Mouse (Mus musculus) gastrocnemius, postnatal 14 days (tissue): ENCODE measurements at regions not wholly inside any gene's neighbourhood (a gene's known extent, or its start where the extent isn't known, plus 50 kb on each side); places are given as distances from the start of the nearest gene placed in this dataset.

ENCODE experiments used
- DNase-seq: peaks from one replicate; pipeline ENCODE4 v3.0.0; 2021; ENCODE audit warnings: mixed read lengths
- intact Hi-C: fragments of 180-260 bp; cut with DNase I; formaldehyde crosslinking; loops from one replicate; pipeline ENCODE4 v1.15.1; 2025; ENCODE audit warnings: low total_unique reads

DNA sequence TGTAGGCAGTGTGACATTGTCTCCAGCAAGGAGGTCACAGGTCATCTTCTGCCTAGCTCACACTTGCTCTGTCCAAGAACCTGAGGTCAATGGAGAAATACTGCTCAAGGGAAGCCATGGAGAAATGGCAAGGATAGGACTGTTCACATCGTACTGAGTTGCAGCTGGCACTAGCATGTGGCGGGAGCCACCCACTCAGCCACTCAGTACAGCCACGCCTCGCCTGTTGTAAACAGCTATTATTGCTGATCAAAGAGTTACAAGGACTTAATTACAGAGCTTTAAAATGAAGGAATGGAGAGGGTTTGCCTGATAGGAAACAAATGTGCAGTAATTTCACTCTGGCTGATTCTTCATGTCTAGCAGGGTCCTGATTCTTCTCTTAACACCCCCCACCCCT lies 64.8 kb downstream of the Dll1 start:
- DNase-seq: no peak
- intact Hi-C loops: no loop called here

DNA sequence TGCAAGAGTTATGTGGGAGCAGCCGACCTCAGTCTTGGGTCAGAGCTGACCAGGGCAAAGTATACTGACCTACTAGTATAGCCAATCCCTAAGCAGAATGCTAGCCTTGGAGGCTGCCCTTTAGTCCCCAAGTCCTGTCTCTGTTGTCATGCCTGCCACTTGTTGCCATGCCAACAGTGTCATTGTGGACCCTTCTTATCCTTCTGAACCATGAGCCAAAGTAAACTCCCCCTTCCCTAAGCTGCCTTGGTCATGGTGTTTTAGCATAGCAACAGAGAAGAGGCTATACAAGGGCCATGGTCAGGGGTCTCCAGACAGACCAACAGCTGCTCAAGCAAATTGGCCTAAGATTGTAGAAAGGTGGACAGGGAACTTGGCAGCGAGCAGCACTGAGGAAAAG lies 66.2 kb downstream of the Dll1 start:
- no peak for DNase-seq
- intact Hi-C loops: no loop called here

DNA sequence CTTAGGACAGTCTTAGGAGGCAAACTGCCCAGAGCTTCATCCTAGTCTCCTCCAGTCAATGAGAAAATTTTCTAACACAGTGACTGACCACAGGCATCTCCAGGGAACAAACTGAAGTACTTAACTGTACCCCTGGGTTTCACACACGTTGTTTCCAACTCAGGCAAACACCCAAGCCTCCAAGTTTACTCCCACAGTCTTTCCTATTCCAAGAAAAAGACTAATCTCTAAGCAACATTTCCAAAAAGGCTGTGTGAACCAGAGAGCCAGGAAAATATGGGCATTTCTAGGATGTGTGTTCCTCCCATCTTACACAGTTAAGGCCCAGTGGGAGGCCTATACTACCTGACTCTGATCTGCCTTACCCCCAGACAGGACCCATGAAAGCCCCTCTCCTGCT lies 74.6 kb downstream of the Dll1 start:
- intact Hi-C loops: no loop called here
- peak; percentile 10 for DNase-seq

DNA sequence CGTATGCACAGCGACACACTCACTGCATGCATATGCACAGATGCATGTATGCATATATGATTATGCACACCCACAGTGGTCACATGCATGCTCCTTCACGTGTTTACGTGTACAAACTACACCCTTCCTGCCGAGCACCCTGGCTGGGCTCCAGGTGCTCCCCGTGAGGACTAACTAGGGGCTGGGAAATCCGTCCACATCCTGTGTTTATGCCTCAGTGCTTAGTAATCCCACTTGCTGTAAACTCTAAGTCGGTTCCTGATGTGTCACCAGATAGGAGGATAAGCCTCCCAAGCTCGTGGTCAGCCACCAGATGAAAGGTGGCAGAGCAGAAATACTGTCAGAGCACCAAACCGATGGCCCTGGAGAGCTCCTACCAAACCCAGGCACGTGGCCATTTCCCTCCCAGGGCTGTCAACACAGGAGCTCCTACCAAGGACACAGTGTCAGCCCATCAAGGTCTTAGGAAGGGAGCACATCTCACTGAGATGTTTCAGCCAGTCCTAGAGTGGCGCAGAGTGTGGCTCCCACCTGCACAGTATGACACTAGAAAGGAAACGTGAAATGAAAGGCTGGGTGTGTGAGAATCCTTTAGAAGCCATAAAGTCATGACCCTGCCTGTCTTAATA lies 76.8 kb downstream of the Dll1 start:
- no peak for DNase-seq
- intact Hi-C loops: no loop called here

DNA sequence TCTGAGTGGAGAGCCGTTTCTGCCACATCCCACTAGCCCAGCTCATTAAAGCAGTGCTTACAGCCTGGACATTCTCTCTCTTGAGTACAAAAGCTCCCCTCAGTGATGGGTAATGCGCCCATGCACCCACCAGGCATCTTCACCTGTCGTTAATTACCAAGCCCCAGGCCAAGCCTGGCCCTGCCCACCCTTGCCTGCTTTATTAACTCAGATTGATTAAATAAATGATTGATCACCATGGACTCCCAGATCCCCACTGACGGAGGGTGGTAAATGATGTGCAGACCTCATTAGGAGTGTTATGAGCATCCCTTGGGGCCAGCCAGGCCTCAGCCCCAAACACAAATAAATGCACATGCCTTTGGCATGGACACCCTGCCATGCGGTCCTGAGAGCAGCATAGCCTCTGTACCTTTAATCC lies 82.5 kb downstream of the Dll1 start:
- DNase-seq: no peak
- intact Hi-C loops: no loop called here

DNA sequence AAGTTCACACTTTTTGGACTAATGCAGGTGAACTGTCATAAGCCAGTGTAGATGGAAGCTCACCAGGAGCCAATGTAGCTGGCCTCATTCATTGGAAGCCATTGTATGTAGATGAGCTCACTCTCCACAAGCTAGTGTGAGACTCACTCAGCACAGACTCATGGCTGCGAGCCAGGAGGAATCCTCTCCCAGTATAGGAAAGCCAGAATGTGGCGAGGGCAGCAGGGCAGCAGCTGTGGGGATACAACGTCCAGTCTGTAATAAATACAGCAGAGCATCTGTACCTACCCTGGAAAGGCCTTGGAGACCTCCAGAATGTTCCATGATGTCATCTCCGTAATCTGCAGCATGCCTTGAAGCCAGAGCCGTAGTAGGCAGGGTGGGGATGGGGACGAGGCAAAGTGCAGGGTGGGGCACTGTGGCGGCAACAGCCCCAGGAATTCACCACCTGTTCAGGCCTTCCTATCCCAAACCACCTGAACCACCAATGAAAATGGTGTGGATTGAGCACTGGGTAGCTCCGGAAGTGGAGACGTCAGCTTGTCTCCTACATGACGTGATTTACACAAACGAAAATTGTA lies 84.1 kb downstream of the Dll1 start:
- DNase-seq: no peak
- intact Hi-C loops: no loop called here

DNA sequence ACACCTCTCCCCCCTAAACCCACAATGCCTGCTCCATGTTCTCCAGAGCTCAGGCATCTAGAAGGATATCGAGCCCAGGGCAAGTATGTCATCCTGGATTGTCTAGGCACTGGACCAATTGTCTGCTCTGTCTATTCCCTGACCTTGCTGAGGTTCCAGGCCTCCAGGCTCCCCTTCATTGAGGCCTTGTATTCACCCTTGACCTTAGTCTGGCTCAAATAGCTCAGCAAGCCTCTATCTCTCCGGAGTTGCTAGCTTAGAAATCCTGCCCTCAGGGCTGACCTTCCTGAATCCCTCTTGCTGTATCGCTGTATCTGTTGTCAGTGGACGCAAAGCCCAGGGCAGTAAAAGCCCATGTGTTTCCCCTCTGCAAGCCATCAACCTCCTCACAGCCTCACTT lies 85.0 kb downstream of the Dll1 start:
- intact Hi-C loops: no loop called here
- DNase-seq: no peak

DNA sequence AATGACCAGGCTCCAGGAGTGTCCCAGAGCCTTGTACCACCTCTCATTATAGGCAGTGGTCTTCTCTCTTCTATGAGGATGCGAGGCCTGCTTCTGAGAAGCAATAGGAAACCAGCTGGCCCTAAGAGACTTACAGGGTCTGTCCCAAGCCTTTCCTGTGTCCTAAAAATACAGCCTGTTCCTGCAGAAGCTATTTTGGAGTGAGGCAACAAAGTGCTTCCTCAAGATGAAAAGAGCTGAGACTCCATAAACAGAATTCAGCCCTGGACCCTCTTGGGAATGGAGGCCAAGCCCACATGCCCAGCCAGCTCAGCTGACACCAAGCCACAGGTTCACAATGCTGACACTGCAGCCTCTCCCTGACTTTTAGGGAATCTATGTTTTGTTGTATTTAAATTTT lies 86.3 kb downstream of the Dll1 start:
- intact Hi-C loops: no loop called here
- DNase-seq: no peak

DNA sequence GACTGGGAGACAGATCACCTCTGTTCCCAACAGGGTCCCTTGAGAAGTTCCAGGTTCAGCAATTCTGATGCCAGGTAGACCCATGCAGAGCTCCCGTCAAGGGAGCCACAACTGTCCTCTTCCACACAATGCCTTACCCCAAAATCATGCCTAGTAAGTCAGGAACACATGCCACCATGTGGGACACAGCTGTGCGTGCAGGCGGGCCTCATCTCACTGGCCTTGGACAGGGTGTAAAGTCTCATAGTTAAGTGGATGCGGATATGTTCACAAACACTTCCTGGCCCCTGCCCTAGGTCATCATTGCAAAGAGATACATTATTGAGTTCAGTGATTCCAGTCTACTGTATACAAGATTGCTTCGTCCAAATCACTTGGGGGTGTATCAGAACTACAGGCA lies 87.6 kb downstream of the Dll1 start:
- intact Hi-C loops: no loop called here
- DNase-seq: no peak

DNA sequence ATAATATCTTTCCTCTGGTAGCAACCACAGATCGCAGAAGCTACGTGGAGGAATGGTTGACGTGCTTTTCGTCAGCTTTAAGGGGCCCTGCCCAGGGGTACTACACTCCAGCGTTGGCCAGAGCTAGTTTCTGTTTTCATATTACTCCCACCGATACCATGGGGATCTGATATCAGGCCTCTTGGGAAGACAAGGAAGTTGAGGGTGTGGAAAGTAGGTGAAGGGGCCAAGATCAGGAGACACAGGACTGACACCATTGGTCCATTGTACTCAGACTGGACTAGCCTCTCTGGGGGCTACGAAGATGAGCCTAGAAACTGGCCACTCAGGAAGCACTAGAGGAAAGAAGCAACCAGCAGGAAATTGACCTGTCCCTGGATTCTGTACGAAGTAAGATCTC lies 88.0 kb downstream of the Dll1 start:
- intact Hi-C loops: no loop called here
- DNase-seq: no peak

DNA sequence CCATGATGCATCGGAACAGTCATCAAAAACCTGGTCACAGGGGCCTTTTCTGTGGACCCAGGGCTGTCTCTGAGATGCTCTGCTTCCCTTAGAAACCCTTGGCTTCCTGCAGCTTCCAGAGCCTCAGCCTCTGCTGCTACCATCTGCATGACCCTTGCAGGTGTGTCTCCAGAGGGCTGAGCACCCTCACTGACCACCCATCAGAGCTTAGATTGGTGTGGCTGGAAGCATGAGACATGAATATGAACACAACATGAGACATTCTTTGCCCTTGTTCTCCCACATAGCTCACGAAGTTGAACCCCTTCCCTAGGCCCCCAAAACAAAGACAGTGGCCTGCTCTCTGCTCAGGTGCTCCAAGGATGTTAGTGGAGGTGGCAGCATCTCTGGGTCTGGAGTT lies 90.1 kb downstream of the Dll1 start:
- DNase-seq: no peak
- intact Hi-C loops: no loop called here

DNA sequence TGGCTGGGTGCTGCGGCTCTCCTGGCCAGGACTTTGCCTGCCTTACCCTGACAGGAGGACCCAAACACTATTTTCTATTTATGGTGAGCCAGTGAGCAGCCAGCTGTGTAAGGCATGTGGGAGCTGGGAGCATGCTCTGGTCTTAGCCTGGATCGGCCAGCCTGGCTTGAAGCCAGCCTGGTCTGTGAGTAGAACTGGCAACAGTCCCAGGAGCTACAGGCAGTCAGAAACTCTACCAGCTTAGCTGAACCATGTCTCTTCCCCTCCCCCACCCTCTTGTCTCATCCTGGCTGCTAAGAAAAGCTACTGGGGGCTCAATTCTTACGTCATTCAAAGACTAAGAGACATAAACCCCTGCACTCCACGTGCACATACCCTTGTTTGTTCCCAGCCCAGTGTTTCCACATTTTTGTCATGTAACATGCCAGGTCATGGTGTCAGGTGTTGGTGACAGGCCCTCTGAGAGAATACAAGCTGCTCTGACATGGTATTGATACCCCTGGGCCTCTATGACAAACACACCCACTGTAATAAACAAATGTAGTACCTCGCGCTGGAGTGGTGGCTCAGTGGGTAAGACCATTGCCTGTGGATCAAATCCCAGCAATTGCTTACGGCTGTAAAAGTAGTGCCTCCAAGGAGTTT lies 91.2 kb downstream of the Dll1 start:
- intact Hi-C loops: no loop called here
- peak; percentile 70 for DNase-seq

DNA sequence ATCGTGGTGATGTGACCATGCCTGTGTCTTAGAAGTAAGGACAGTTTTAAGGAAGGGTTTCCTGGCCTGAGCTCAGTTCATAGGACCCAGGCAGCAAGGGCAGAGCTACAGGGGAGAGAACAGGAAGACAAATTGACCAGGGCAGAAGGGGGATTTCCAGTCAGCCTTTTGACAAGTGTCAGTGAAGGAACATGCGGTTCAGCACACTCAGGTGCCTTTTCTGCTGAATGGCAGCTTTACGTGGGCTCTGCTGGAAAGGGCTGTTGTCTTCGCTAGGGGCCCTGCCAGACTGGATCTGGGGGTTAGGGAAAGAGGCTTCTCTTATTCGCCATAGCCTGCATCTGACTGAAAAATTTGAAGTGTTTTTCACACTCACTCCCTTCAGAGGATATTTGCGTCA lies 106.8 kb downstream of the Dll1 start:
- no peak for DNase-seq
- intact Hi-C loops: no loop called here

DNA sequence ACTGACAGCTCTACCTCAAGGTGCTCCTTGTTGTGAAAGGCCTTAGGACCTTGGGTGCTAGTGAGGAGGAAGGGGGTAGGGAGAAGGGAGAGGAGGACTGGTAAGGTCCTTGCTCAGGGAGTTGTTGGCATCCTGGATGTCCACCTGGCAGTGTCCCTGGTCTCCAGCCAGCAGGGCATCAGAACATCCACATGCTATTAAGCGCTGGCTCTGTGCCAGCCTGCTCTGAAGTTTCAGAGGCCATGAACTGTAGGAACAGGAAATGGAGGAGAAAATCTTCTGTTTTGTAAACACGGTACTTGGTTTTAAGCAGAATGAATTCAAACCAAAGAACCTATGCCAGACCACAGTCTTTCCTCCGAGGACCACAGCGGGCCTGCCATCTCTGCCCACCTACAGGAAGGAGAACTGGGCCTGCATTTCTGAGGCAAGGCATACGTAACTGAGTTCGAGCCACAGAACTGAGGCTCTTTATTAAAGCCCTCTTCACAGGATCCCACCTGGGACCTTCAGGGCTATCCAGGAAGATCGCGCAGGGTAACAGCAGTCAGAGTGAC lies 107.5 kb downstream of the Dll1 start:
- peak; percentile 25 for DNase-seq
- intact Hi-C loops: no loop called here

DNA sequence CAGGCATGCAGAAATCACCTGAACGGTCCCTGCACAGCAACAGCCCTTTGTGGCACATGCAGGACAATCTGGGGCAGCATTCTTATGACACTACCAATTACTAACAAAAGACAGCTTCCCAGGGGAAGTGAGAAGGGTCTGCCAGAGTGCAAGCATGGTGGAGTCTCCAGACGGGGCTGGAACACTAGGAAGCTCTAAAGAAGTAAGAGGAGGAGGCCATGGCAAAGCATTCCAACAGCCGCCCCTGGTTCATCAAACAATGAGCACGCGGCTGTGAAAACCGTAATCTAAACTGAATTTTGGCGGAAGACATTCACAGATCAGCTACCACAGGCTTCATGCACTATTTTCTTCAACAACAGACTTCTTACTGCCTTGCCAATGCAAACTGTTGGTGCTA lies 109.0 kb downstream of the Dll1 start:
- DNase-seq: no peak
- intact Hi-C loops: no loop called here

DNA sequence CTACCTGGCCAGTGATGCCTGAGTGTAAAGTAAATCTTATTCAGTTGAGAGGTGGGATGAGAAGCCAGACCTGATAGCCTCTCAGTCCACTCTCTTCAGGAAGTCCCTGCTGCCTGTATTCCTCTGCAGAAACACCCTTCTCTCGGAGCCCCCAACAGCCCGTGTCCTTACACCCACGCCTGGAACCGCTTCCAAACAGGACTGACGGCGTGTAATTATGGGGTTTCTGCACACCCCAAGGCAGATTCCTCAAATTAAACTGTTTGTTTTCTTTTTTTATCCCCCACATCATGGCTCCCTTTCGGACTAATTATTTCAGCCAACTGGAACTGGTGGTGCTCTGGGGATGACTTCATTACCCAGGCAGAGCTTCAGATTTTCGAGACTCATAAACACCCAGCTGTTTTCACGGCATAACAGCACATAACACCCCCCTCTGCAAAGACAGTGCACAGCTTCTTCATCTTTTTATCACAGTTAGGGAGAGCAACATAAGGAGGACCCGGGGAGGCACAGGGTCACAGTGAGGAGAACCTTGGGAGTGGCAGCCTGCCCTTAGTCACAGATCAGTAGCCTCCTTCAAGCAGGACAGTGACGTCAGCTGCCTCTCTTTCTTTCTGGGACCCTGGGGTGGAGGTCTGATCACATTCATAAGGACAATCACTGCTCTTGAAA lies 117.1 kb downstream of the Dll1 start:
- no peak for DNase-seq
- intact Hi-C loops: no loop called here

DNA sequence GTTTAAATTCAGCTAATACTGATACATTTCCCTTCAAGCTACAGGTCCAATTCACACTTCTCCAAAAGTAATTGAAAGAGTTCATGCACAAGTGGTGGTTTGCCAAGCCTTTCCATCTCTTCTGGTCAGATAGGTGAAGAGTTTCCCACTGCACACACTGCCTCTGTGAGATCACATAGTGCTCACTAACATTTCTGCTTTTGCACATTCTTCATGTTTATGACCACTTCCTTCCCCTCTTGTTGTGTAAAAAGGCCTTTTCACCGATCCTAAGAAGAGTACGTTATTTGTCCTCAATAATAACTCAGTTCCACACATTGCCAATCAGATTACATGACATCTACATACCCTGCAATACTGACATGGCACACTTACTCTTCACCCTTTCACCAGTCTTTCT lies 120.8 kb downstream of the Dll1 start:
- DNase-seq: no peak
- intact Hi-C loops: no loop called here

DNA sequence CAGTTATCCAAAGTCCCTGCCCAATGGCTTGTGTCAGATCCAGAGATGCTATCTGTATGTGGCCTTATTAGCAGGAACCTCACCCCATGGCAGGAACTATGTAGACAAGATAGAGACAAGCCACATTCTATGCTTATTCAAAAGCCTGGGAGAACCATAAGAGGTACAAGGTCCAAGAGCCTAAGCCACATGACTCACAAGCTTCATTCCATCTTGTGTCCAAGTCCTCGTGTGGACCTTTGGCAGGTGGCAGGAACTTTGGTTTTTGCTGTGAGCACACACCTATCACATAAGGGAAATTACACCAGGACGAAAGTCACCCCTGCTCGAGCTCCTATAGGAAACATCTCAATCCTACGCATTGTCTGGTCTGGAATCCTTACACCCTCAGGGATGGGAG lies 122.9 kb downstream of the Dll1 start:
- DNase-seq: no peak
- intact Hi-C loops: no loop called here

DNA sequence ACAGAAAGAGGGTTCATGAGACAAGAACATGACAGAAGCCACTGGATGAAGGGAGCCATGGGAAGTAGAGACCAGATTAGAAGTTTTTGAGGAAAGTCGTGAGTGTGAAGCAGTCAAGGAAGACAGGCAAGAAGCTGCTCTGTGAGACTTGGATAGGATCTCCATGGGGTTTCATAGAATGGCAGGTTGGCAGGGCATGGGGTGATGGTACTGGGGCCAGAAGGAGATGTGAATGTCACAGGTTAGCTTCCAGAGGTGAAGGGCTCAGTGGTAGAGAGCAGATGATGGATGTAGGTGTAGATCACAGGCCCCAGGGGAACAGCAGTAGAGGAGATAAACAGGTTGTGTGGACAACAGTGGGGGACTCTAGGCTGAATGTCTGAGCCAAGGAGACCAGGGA lies 123.4 kb downstream of the Dll1 start:
- DNase-seq: no peak

DNA sequence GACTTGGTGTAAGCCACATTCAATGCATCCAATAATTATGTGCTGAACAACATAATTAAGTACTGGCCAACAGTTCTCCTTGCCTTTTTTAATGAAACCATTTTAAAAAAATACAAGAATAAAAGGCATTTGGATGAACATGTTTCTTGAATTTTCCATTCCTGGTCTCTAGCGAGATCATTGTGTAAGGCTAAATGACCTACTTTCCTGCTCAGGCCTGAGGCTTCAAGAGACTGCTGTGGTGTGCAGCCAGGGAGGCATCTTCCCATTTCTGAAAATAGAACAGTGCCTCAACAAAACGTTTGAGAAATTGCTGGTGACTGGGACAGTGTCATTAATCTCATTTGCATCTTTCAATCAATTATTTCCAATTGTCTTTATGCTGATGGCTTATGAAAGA lies 124.5 kb downstream of the Dll1 start:
- no peak for DNase-seq
- intact Hi-C loops: no loop called here

More for the DNA sequence above, 123.4 kb downstream of the Dll1 start:
- intact Hi-C loops: no loop called here

DNA sequence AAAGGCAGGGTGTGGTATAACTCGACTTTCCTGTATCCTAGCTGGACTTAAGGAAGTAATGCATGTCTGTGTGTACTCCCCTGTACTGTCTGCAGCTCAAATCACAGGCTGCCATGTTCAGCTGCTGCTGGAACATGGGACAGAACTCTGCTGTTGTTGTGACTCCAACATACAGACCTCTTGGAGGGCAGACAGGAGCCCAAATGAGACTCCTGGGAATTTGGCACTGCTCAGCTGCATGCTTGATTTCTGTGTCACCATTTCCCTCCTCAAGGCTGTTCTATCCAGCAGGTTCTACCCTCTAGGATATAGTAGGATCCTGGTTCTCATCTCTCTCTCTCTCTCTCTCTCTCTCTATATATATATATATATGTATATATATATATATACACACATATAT lies 125.0 kb downstream of the Dll1 start:
- intact Hi-C loops: no loop called here
- no peak for DNase-seq
